Mouse (Mus musculus): ENCODE measurements at regions not wholly inside any gene's neighbourhood (a gene's known extent, or its start where the extent isn't known, plus 50 kb on each side); places are given as distances from the start of the nearest gene placed in this dataset.

GRCm38 (mm10) chr12:39317229-39317628, 538.0 kb downstream of the Etv1 start:
- Histone ChIP-seq H3K36me3 (ENCODE audit: control insufficient read depth, insufficient read depth, low read length) (no peaks in the 10 kb centered on the region), H3K4me1 (ENCODE audit: control insufficient read depth, insufficient read depth, low read length) (no peaks in the 10 kb centered on the region), H3K27ac (ENCODE audit: control insufficient read depth, insufficient read depth, low read depth, low read length) (no peak overlapping the region), H3K27me3 (ENCODE audit: control insufficient read depth, insufficient read depth, low read length) (no peaks in the 10 kb centered on the region), H3K4me3 (ENCODE audit: control insufficient read depth, low read depth, low read length) (no peak overlapping the region)
- TF ChIP-seq POLR2A (IDR thresholded peaks at IDR 0.05; ENCODE audit: control insufficient read depth, low read depth, low read length) (no peak), CTCF (IDR thresholded peaks at IDR 0.05; ENCODE audit: control insufficient read depth, insufficient read depth, insufficient replicate concordance, low read depth, low read length) (no peak)

GRCm38 (mm10) chr12:39321453-39321852, 542.3 kb downstream of the Etv1 start:
- Histone ChIP-seq H3K27me3 (ENCODE audit: control insufficient read depth, insufficient read depth, low read length) (no peaks in the 10 kb centered on the region), H3K4me3 (ENCODE audit: control insufficient read depth, low read depth, low read length) (no peak overlapping the region), H3K36me3 (ENCODE audit: control insufficient read depth, insufficient read depth, low read length) (no peaks in the 10 kb centered on the region), H3K27ac (ENCODE audit: control insufficient read depth, insufficient read depth, low read depth, low read length) (no peak overlapping the region), H3K4me1 (ENCODE audit: control insufficient read depth, insufficient read depth, low read length) (no peaks in the 10 kb centered on the region)
- TF ChIP-seq CTCF (IDR thresholded peaks at IDR 0.05; ENCODE audit: control insufficient read depth, insufficient read depth, insufficient replicate concordance, low read depth, low read length): no peak
- no peak for TF ChIP-seq POLR2A (IDR thresholded peaks at IDR 0.05; ENCODE audit: control insufficient read depth, low read depth, low read length)

- no peak overlapping the region for H3K27ac ChIP-seq (ENCODE audit: control insufficient read depth, insufficient read depth, low read depth, low read length)
- no peaks in the 10 kb centered on the region for H3K4me1 ChIP-seq (ENCODE audit: control insufficient read depth, insufficient read depth, low read length)
- no peak overlapping the region for H3K4me3 ChIP-seq (ENCODE audit: control insufficient read depth, low read depth, low read length)
- TF ChIP-seq POLR2A (IDR thresholded peaks at IDR 0.05; ENCODE audit: control insufficient read depth, low read depth, low read length): no peak
- no peak for TF ChIP-seq CTCF (IDR thresholded peaks at IDR 0.05; ENCODE audit: control insufficient read depth, insufficient read depth, insufficient replicate concordance, low read depth, low read length)
- H3K27me3 ChIP-seq (ENCODE audit: control insufficient read depth, insufficient read depth, low read length): no peaks in the 10 kb centered on the region
- no peaks in the 10 kb centered on the region for H3K36me3 ChIP-seq (ENCODE audit: control insufficient read depth, insufficient read depth, low read length)
Measured at GRCm38 (mm10) chr12:39326157-39326556, 547.0 kb downstream of the Etv1 start.

- no peaks in the 10 kb centered on the region for H3K4me1 ChIP-seq (ENCODE audit: control insufficient read depth, insufficient read depth, low read length)
- H3K27me3 ChIP-seq (ENCODE audit: control insufficient read depth, insufficient read depth, low read length): no peaks in the 10 kb centered on the region
- no peak for TF ChIP-seq CTCF (IDR thresholded peaks at IDR 0.05; ENCODE audit: control insufficient read depth, insufficient read depth, insufficient replicate concordance, low read depth, low read length)
- TF ChIP-seq POLR2A (IDR thresholded peaks at IDR 0.05; ENCODE audit: control insufficient read depth, low read depth, low read length): no peak
- H3K36me3 ChIP-seq (ENCODE audit: control insufficient read depth, insufficient read depth, low read length): no peaks in the 10 kb centered on the region
- no peak overlapping the region for H3K27ac ChIP-seq (ENCODE audit: control insufficient read depth, insufficient read depth, low read depth, low read length)
- no peak overlapping the region for H3K4me3 ChIP-seq (ENCODE audit: control insufficient read depth, low read depth, low read length)
Measured at GRCm38 (mm10) chr12:39326668-39327299, 547.6 kb downstream of the Etv1 start.

- H3K4me3 ChIP-seq (ENCODE audit: control insufficient read depth, low read depth, low read length): no peak overlapping the region
- no peak for TF ChIP-seq POLR2A (IDR thresholded peaks at IDR 0.05; ENCODE audit: control insufficient read depth, low read depth, low read length)
- no peak for TF ChIP-seq CTCF (IDR thresholded peaks at IDR 0.05; ENCODE audit: control insufficient read depth, insufficient read depth, insufficient replicate concordance, low read depth, low read length)
- H3K4me1 ChIP-seq (ENCODE audit: control insufficient read depth, insufficient read depth, low read length): no peaks in the 10 kb centered on the region
- H3K36me3 ChIP-seq (ENCODE audit: control insufficient read depth, insufficient read depth, low read length): no peaks in the 10 kb centered on the region
- H3K27me3 ChIP-seq (ENCODE audit: control insufficient read depth, insufficient read depth, low read length): no peaks in the 10 kb centered on the region
- H3K27ac ChIP-seq (ENCODE audit: control insufficient read depth, insufficient read depth, low read depth, low read length): no peak overlapping the region
Measured at GRCm38 (mm10) chr12:39328377-39328776, 549.2 kb downstream of the Etv1 start.

GRCm38 (mm10) chr12:39339101-39339538, 559.9 kb downstream of the Etv1 start:
- no peaks in the 10 kb centered on the region for H3K4me1 ChIP-seq (ENCODE audit: control insufficient read depth, insufficient read depth, low read length)
- H3K36me3 ChIP-seq (ENCODE audit: control insufficient read depth, insufficient read depth, low read length): no peaks in the 10 kb centered on the region
- no peak overlapping the region for H3K4me3 ChIP-seq (ENCODE audit: control insufficient read depth, low read depth, low read length)
- no peaks in the 10 kb centered on the region for H3K27me3 ChIP-seq (ENCODE audit: control insufficient read depth, insufficient read depth, low read length)
- TF ChIP-seq CTCF (IDR thresholded peaks at IDR 0.05; ENCODE audit: control insufficient read depth, insufficient read depth, insufficient replicate concordance, low read depth, low read length) (no peak), POLR2A (IDR thresholded peaks at IDR 0.05; ENCODE audit: control insufficient read depth, low read depth, low read length) (no peak)
- no peak overlapping the region for H3K27ac ChIP-seq (ENCODE audit: control insufficient read depth, insufficient read depth, low read depth, low read length)

GRCm38 (mm10) chr12:39341751-39342271, 562.6 kb downstream of the Etv1 start:
- Histone ChIP-seq H3K4me1 (ENCODE audit: control insufficient read depth, insufficient read depth, low read length) (no peaks in the 10 kb centered on the region), H3K27ac (ENCODE audit: control insufficient read depth, insufficient read depth, low read depth, low read length) (no peak overlapping the region), H3K4me3 (ENCODE audit: control insufficient read depth, low read depth, low read length) (no peak overlapping the region), H3K27me3 (ENCODE audit: control insufficient read depth, insufficient read depth, low read length) (no peaks in the 10 kb centered on the region), H3K36me3 (ENCODE audit: control insufficient read depth, insufficient read depth, low read length) (no peaks in the 10 kb centered on the region)
- TF ChIP-seq POLR2A (IDR thresholded peaks at IDR 0.05; ENCODE audit: control insufficient read depth, low read depth, low read length) (no peak), CTCF (IDR thresholded peaks at IDR 0.05; ENCODE audit: control insufficient read depth, insufficient read depth, insufficient replicate concordance, low read depth, low read length) (no peak)
